Mouse (Mus musculus): ENCODE data around the gene Lce1m. TPM values are rescaled to one million over a fixed set of nuclear protein-coding genes. Genes with fewer than 3 reads are reported as not detected.
"Not testable (repeated sequence)": the region's sequence is repeated elsewhere in the genome, so short reads cannot be mapped to it uniquely, and the experiment has no call there.

Gene Lce1m
- 2.9 TPM in 1 of 2 replicates, not detected in the other for polyA plus RNA-seq (2012; rRNA removed)

DNA sequence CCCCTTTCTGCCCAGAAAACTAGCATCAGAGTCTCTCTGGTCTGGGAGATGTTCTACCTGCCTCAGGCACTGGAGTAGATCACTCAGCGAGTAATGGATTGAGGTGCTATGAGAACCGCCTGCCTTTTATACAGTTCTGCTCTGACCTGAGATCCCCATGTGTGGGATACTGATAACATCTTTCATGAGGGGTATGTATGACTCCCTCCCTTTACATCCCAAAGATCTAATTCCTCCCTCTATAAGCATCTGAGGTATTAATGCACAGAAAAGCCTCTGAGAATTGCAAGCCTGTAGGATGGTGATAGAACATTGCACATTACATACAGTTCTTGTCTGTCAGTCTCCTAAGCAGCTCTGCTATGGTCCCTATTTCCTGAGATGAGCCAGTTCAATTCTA is at the start of gene Lce1m:
Lce1m (minus strand) TSS at position 101 of the 400 bp plus-strand sequence.
- DNase-seq, result no peak
- Histone ChIP-seq H3K4me3 (replicated peaks; ENCODE audit: extremely low read depth, low read depth, low read length) (no peak within 1 kb of the TSS), H3K4me1 (ENCODE audit: control insufficient read depth, insufficient read depth, low read length) (no peaks in the 10 kb centered on the region)
- no peak for TF ChIP-seq CTCF (IDR thresholded peaks at IDR 0.05; ENCODE audit: insufficient read depth, low read length)
- TF ChIP-seq POLR2A (IDR thresholded peaks at IDR 0.05; ENCODE audit: borderline replicate concordance, extremely low read depth, low read depth, low read length), result no peak
- WGBS, result 94% methylated on average over 2 of the region's 2 CpGs

DNA sequence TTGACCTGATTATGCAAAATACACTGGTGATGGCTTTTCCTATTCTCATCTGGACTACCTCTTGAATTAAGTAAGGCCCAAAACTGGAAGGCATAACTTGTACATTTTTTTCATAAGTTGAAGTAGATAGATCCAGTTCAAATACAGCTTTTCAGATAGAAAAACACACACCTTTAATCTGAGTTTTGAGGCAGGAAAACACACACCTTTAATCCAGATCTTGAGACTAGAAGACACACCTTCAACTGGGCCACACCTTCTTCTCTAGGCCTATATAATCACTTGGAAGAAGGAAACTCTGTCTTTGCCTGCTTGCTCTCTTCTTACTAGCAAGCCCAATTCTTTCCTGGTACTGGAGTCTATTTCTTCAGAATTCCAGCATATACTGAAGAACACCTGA is 49.7 kb upstream of the Lce1m start, which contains the start of gene Gm4858:
Gm4858 (plus strand) TSS at position 301 of the 400 bp plus-strand sequence.
- not testable (repeated sequence) for H3K4me3 ChIP-seq (replicated peaks; ENCODE audit: extremely low read depth, low read depth, low read length); DNase-seq; H3K4me1 ChIP-seq (ENCODE audit: control insufficient read depth, insufficient read depth, low read length)

GRCm38 (mm10) chr3:93052826-93053474 is 34.1 kb upstream of the Lce1m start:
- H3K4me3 ChIP-seq (replicated peaks; ENCODE audit: extremely low read depth, low read depth, low read length), result no peak overlapping the region
- no peak for DNase-seq
- 53% methylated on average over 10 of the region's 10 CpGs for WGBS
- TF ChIP-seq POLR2A (IDR thresholded peaks at IDR 0.05; ENCODE audit: borderline replicate concordance, extremely low read depth, low read depth, low read length) (no peak), CTCF (IDR thresholded peaks at IDR 0.05; ENCODE audit: insufficient read depth, low read length) (no peak)
- no peaks in the 10 kb centered on the region for H3K4me1 ChIP-seq (ENCODE audit: control insufficient read depth, insufficient read depth, low read length)

GRCm38 (mm10) chr3:93050182-93050581 is 31.3 kb upstream of the Lce1m start:
- Histone ChIP-seq H3K4me1 (ENCODE audit: control insufficient read depth, insufficient read depth, low read length) (no peaks in the 10 kb centered on the region), H3K4me3 (replicated peaks; ENCODE audit: extremely low read depth, low read depth, low read length) (no peak overlapping the region)
- 85% methylated on average over 1 of the region's 1 CpGs for WGBS
- TF ChIP-seq CTCF (IDR thresholded peaks at IDR 0.05; ENCODE audit: insufficient read depth, low read length) (no peak), POLR2A (IDR thresholded peaks at IDR 0.05; ENCODE audit: borderline replicate concordance, extremely low read depth, low read depth, low read length) (no peak)
- no peak for DNase-seq

GRCm38 (mm10) chr3:93031450-93031849 is 12.6 kb upstream of the Lce1m start:
- no peak for DNase-seq

GRCm38 (mm10) chr3:93025486-93025885 is 6.6 kb upstream of the Lce1m start:
- WGBS, result 50% methylated on average over 2 of the region's 2 CpGs
- no peak for DNase-seq
- Histone ChIP-seq H3K4me1 (ENCODE audit: control insufficient read depth, insufficient read depth, low read length) (no peaks in the 10 kb centered on the region), H3K4me3 (replicated peaks; ENCODE audit: extremely low read depth, low read depth, low read length) (no peak overlapping the region)
- no peak for TF ChIP-seq CTCF (IDR thresholded peaks at IDR 0.05; ENCODE audit: insufficient read depth, low read length)
- TF ChIP-seq POLR2A (IDR thresholded peaks at IDR 0.05; ENCODE audit: borderline replicate concordance, extremely low read depth, low read depth, low read length), result no peak

More at GRCm38 (mm10) chr3:93031450-93031849, 12.6 kb upstream of the Lce1m start:
- no peaks in the 10 kb centered on the region for H3K4me1 ChIP-seq (ENCODE audit: control insufficient read depth, insufficient read depth, low read length)
- TF ChIP-seq CTCF (IDR thresholded peaks at IDR 0.05; ENCODE audit: insufficient read depth, low read length) (peak; percentile 21; the same call in 1 of the 2 replicates), POLR2A (IDR thresholded peaks at IDR 0.05; ENCODE audit: borderline replicate concordance, extremely low read depth, low read depth, low read length) (no peak)
- 52% methylated on average over 5 of the region's 5 CpGs for WGBS
- H3K4me3 ChIP-seq (replicated peaks; ENCODE audit: extremely low read depth, low read depth, low read length), result no peak overlapping the region

DNA sequence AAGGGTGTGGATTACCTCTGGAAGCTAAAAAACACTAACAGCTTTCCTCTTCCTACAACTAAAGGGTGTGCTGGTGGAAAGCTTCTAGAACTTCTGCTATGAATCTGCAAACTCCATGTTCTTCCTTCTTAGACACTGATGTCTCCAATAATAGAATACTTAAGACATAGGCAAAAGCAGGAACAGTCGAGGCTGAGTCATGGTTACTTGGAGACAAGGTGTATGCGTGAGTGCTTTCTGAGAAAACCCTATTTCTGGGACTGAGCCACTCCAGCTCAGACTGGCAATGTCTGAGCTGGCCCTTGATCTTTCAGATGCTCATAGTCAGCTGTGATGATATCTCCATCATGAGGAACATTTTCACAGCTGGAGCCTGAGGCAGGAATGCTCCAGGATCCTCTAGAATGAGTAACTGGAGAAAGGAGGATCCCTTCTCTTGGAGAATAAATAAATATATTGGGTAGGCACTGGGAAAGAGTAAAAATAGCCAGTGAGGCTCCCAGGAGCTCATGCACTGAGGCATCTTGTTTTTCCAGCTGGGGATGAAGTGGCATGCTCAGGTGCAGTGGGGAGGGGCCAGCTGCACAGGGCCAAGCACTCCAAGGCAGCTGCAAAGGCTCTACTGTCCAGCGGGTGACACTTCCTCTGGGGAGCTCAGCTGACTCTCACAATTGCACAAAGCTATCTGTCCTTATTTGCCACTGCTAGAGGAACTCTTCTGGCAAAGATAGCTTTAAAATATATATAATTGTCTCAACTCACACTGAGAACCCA is 4.7 kb upstream of the Lce1m start:
- H3K4me1 ChIP-seq (ENCODE audit: control insufficient read depth, insufficient read depth, low read length), result no peaks in the 10 kb centered on the region
- WGBS, result 61% methylated on average over 3 of the region's 3 CpGs
- TF ChIP-seq CTCF (IDR thresholded peaks at IDR 0.05; ENCODE audit: insufficient read depth, low read length), result no peak
- no peak for TF ChIP-seq POLR2A (IDR thresholded peaks at IDR 0.05; ENCODE audit: borderline replicate concordance, extremely low read depth, low read depth, low read length)
- H3K4me3 ChIP-seq (replicated peaks; ENCODE audit: extremely low read depth, low read depth, low read length), result no peak overlapping the region
- no peak for DNase-seq

DNA sequence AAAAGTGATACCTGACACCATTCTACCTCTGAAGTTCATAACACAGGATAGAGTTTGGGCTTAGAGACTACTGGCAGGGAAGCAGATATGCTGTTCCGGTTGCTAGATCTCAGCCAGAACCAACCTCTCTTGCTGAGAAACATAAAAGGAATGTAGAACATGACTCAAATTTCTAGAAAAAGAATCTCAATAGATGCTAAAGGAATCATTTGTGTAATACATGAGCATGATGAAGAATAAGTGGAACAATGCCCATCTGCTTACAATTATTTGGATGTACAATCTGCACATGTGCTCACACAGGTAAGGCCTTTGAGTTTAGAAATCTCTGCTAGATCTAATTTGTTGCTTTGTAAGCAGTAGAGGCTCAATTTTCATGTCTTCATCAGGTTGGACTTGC is 2.3 kb upstream of the Lce1m start:
- no peak for DNase-seq
- no peaks in the 10 kb centered on the region for H3K4me1 ChIP-seq (ENCODE audit: control insufficient read depth, insufficient read depth, low read length)
- TF ChIP-seq POLR2A (IDR thresholded peaks at IDR 0.05; ENCODE audit: borderline replicate concordance, extremely low read depth, low read depth, low read length) (no peak), CTCF (IDR thresholded peaks at IDR 0.05; ENCODE audit: insufficient read depth, low read length) (no peak)
- H3K4me3 ChIP-seq (replicated peaks; ENCODE audit: extremely low read depth, low read depth, low read length), result no peak overlapping the region
- 73% methylated on average over 1 of the region's 1 CpGs for WGBS

DNA sequence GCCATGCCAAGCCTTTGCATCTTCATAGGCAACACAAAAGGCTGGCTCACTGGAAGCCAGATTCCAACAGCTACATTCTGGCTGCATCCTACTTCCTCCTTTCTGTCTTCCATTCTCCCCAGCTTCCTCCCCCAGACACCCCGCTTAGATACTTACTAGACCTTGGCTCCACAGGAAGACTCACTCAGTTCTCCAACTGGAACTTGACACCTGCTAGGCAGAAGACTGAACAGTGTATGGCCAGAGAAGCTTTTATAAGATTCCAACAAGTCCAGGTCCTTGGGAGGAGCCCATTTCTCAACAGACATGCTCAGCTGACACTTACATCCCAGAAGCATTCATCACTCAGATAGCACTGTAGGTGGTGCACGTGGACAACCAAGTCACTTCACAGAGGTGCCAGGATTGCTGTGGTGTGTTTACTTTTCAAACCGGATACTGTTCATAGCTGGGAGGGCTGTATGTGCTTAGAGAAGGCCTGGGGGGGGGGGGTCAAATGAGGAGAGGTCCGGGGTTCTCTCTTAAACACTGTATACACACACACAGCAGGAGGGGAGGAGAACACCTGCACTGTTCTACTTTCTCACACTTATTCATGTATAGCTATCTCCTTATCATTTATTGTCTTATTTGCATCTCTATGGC is 3.3 kb downstream of the Lce1m start, which contains the start of gene Crct1:
Crct1 (minus strand) TSS at position 228 of the 645 bp plus-strand sequence.
- no peak for DNase-seq
- no peaks in the 10 kb centered on the region for H3K4me1 ChIP-seq (ENCODE audit: control insufficient read depth, insufficient read depth, low read length)
- 24% methylated on average over 4 of the region's 4 CpGs for WGBS
- TF ChIP-seq POLR2A (IDR thresholded peaks at IDR 0.05; ENCODE audit: borderline replicate concordance, extremely low read depth, low read depth, low read length) (no peak), CTCF (IDR thresholded peaks at IDR 0.05; ENCODE audit: insufficient read depth, low read length) (no peak)
- H3K4me3 ChIP-seq (replicated peaks; ENCODE audit: extremely low read depth, low read depth, low read length), result no peak within 1 kb of the TSS
